Mouse (Mus musculus) MEL (cell line): ENCODE results near the gene Dcpp3. TPM values are rescaled to one million over a fixed set of nuclear protein-coding genes. Genes with fewer than 3 reads are reported as not detected.

Experiments
- DNase-seq: peaks from one replicate; pipeline ENCODE4 v3.0.0; 2011; ENCODE audit warnings: low read depth, low spot score
- H3K27ac ChIP-seq: 2 replicates; pipeline ENCODE4 v1.5.1; 2012; ENCODE audit warnings: low read depth, mild to moderate bottlenecking, control low read depth, low read length, moderate library complexity; ENCODE audit not compliant: control insufficient read depth
- H3K27me3 ChIP-seq, 2 experiments: fragments of 150-350 bp in 1 of 2; sonication (generic) in 1 of 2; 2 replicates each; pipeline ENCODE4 v1.6.1; 2012; ENCODE audit warnings: low read length in 2 of 2, mild to moderate bottlenecking in 2 of 2, improper control_type of control experiment in 1 of 2, moderate library complexity in 1 of 2; ENCODE audit not compliant: insufficient read depth in 2 of 2, control insufficient read depth in 1 of 2
- H3K36me3 ChIP-seq, 2 experiments: 2 replicates each; pipeline ENCODE4 v1.6.1; 2012 to 2014; ENCODE audit warnings: low read length in 2 of 2, improper control_type of control experiment in 1 of 2, inconsistent platforms in 1 of 2, mild to moderate bottlenecking in 1 of 2; ENCODE audit not compliant: insufficient read depth in 2 of 2, control insufficient read depth in 1 of 2
- H3K4me1 ChIP-seq, 2 experiments: fragments of 150-350 bp in 1 of 2; sonication (generic) in 1 of 2; 2 replicates each; pipeline ENCODE4 v1.6.1; 2012; ENCODE audit warnings: low read length in 2 of 2, improper control_type of control experiment in 1 of 2, mild to moderate bottlenecking in 1 of 2; ENCODE audit not compliant: insufficient read depth in 2 of 2, control insufficient read depth in 1 of 2
- H3K4me3 ChIP-seq, 2 experiments: fragments of 150-350 bp in 1 of 2; sonication (generic) in 1 of 2; 2 replicates each; pipeline ENCODE4 v1.5.1; 2012; ENCODE audit warnings: low read depth in 2 of 2, low read length in 2 of 2, mild to moderate bottlenecking in 2 of 2, moderate library complexity in 2 of 2, control low read depth in 1 of 2, improper control_type of control experiment in 1 of 2; ENCODE audit not compliant: control insufficient read depth in 1 of 2, insufficient read depth in 1 of 2
- H3K79me2 ChIP-seq: 2 replicates; pipeline ENCODE4 v1.6.1; 2012; ENCODE audit warnings: mild to moderate bottlenecking, low read length, moderate library complexity; ENCODE audit not compliant: control insufficient read depth, poor library complexity, insufficient read depth
- H3K9ac ChIP-seq: 2 replicates; pipeline ENCODE4 v1.6.1; 2012; ENCODE audit warnings: low read depth, mild to moderate bottlenecking, control low read depth, low read length, moderate library complexity; ENCODE audit not compliant: control insufficient read depth, poor library complexity, severe bottlenecking
- H3K9me3 ChIP-seq: fragments of 150-350 bp; sonication (generic); replicated peaks from 2 replicates; pipeline ENCODE4 v1.6.1; 2012; ENCODE audit warnings: mild to moderate bottlenecking, low read length, improper control_type of control experiment, moderate library complexity; ENCODE audit not compliant: insufficient read depth
- CHD1 ChIP-seq: IDR thresholded peaks from 2 replicates; pipeline ENCODE4 v1.6.1; 2012; ENCODE audit warnings: low read depth, mild to moderate bottlenecking, inconsistent platforms, low read length, improper control_type of control experiment
- CHD2 ChIP-seq: IDR thresholded peaks from 2 replicates; pipeline ENCODE4 v1.6.1; 2011; ENCODE audit warnings: low read length, improper control_type of control experiment
- CTCF ChIP-seq, 3 experiments: IDR thresholded peaks in 2 of 3; conservative IDR thresholded peaks in 1 of 3; 2 replicates each; pipeline ENCODE4 v1.5.1; 2011 to 2012; ENCODE audit warnings: low read length in 3 of 3, low read depth in 2 of 3, mild to moderate bottlenecking in 2 of 3, improper control_type of control experiment in 1 of 3, inconsistent platforms in 1 of 3, mixed read lengths in 1 of 3, moderate library complexity in 1 of 3; ENCODE audit not compliant: control insufficient read depth in 1 of 3, insufficient read depth in 1 of 3, poor library complexity in 1 of 3, severe bottlenecking in 1 of 3
- ELF1 ChIP-seq: IDR thresholded peaks from 2 replicates; pipeline ENCODE4 v1.6.1; 2014; ENCODE audit warnings: low read depth, mild to moderate bottlenecking, inconsistent platforms, low read length, improper control_type of control experiment, moderate library complexity
- EP300 ChIP-seq, 2 experiments: IDR thresholded peaks; 2 replicates each; pipeline ENCODE4 v1.6.1; 2011; ENCODE audit warnings: improper control_type of control experiment in 2 of 2, low read length in 2 of 2, low read depth in 1 of 2, mild to moderate bottlenecking in 1 of 2
- GABPA ChIP-seq: IDR thresholded peaks from 2 replicates; pipeline ENCODE4 v1.6.1; 2012; ENCODE audit warnings: low read depth, mild to moderate bottlenecking, inconsistent platforms, low read length, improper control_type of control experiment, moderate library complexity
- KAT2A ChIP-seq: conservative IDR thresholded peaks from 2 replicates; pipeline ENCODE4 v1.6.1; 2012; ENCODE audit warnings: low read depth, low read length, improper control_type of control experiment, inconsistent platforms
- MAFK ChIP-seq: IDR thresholded peaks from 2 replicates; pipeline ENCODE4 v1.6.1; 2011; ENCODE audit warnings: low read depth, mild to moderate bottlenecking, low read length, improper control_type of control experiment, borderline replicate concordance
- MAX ChIP-seq: IDR thresholded peaks from 2 replicates; pipeline ENCODE4 v1.6.1; 2011; ENCODE audit warnings: low read length, improper control_type of control experiment
- MAZ ChIP-seq: IDR thresholded peaks from 2 replicates; pipeline ENCODE4 v1.6.1; 2012; ENCODE audit warnings: low read depth, mild to moderate bottlenecking, inconsistent platforms, low read length, improper control_type of control experiment
- MEF2A ChIP-seq: IDR thresholded peaks from 2 replicates; pipeline ENCODE4 v1.6.1; 2014; ENCODE audit warnings: low read depth, mild to moderate bottlenecking, inconsistent platforms, low read length, improper control_type of control experiment; ENCODE audit not compliant: poor library complexity, insufficient replicate concordance, severe bottlenecking; ENCODE audit errors: extremely low read depth
- MXI1 ChIP-seq: IDR thresholded peaks from 2 replicates; pipeline ENCODE4 v1.6.1; 2011; ENCODE audit warnings: mild to moderate bottlenecking, low read depth, low read length, improper control_type of control experiment
- MYB ChIP-seq: IDR thresholded peaks from 2 replicates; pipeline ENCODE4 v1.6.1; 2011; ENCODE audit warnings: mild to moderate bottlenecking, low read depth, low read length, improper control_type of control experiment
- MYC ChIP-seq: IDR thresholded peaks from 2 replicates; pipeline ENCODE4 v1.6.1; 2011; ENCODE audit warnings: low read depth, mild to moderate bottlenecking, low read length, improper control_type of control experiment, moderate library complexity
- NELFE ChIP-seq: IDR thresholded peaks from 2 replicates; pipeline ENCODE4 v1.6.1; 2011; ENCODE audit warnings: low read depth, low read length, improper control_type of control experiment
- POLR2A ChIP-seq, 2 experiments: IDR thresholded peaks; 2 replicates each; pipeline ENCODE4 v1.6.1; 2011 to 2012; ENCODE audit warnings: low read length in 2 of 2, mild to moderate bottlenecking in 2 of 2, control low read depth in 1 of 2, improper control_type of control experiment in 1 of 2, low read depth in 1 of 2, moderate library complexity in 1 of 2; ENCODE audit not compliant: control insufficient read depth in 1 of 2, insufficient read depth in 1 of 2, poor library complexity in 1 of 2
- POLR2AphosphoS2 ChIP-seq: IDR thresholded peaks from 2 replicates; pipeline ENCODE4 v1.6.1; 2011; ENCODE audit warnings: low read length, improper control_type of control experiment
- POLR2AphosphoS5 ChIP-seq: IDR thresholded peaks from 2 replicates; pipeline ENCODE4 v1.6.1; 2012; ENCODE audit warnings: low read depth, borderline replicate concordance, mild to moderate bottlenecking, inconsistent platforms, low read length, moderate library complexity, mixed read lengths
- RAD21 ChIP-seq: IDR thresholded peaks from 2 replicates; pipeline ENCODE4 v1.6.1; 2011; ENCODE audit warnings: mild to moderate bottlenecking, low read depth, low read length, improper control_type of control experiment
- TAL1 ChIP-seq: IDR thresholded peaks from 2 replicates; pipeline ENCODE4 v1.6.1; 2012; ENCODE audit warnings: mild to moderate bottlenecking, inconsistent platforms, low read length, moderate library complexity, mixed read lengths
- TCF12 ChIP-seq: IDR thresholded peaks from 2 replicates; pipeline ENCODE4 v1.6.1; 2014; ENCODE audit warnings: low read depth, mild to moderate bottlenecking, inconsistent platforms, low read length, improper control_type of control experiment, moderate library complexity
- USF1 ChIP-seq: IDR thresholded peaks from 2 replicates; pipeline ENCODE4 v1.6.1; 2014; ENCODE audit warnings: low read depth, mild to moderate bottlenecking, inconsistent platforms, low read length, improper control_type of control experiment, moderate library complexity
- USF2 ChIP-seq, 2 experiments: IDR thresholded peaks; 2 replicates each; pipeline ENCODE4 v1.6.1; 2011 to 2012; ENCODE audit warnings: improper control_type of control experiment in 2 of 2, low read length in 2 of 2, borderline replicate concordance in 1 of 2, inconsistent platforms in 1 of 2, low read depth in 1 of 2, mild to moderate bottlenecking in 1 of 2; ENCODE audit not compliant: insufficient read depth in 1 of 2
- ZKSCAN1 ChIP-seq: IDR thresholded peaks from 2 replicates; pipeline ENCODE4 v1.6.1; 2012; ENCODE audit warnings: low read depth, mild to moderate bottlenecking, inconsistent platforms, low read length, improper control_type of control experiment, moderate library complexity
- ZNF384 ChIP-seq: IDR thresholded peaks from 2 replicates; pipeline ENCODE4 v1.6.1; 2012; ENCODE audit warnings: low read depth, mild to moderate bottlenecking, inconsistent platforms, low read length, improper control_type of control experiment
- polyA plus RNA-seq, 2 experiments: library from polyadenylated mRNA; stranded (reverse) in 1 of 2; unstranded in 1 of 2; fragments of >175 nt in 1 of 2; fragments of >200 nt in 1 of 2; gene quantifications; 2 replicates each; pipeline versions ENCODE4 v1.2.1 to v1.2.4; 2012; ENCODE audit warnings: low replicate concordance in 2 of 2, low read depth in 1 of 2; ENCODE audit not compliant: insufficient read length in 2 of 2, insufficient read depth in 1 of 2, missing spikeins in 1 of 2
- total RNA-seq: library from RNA; depleted of rRNA; stranded (reverse); fragments of 300-350 nt; gene quantifications from 2 replicates; pipeline ENCODE4 v1.2.3, GENCODE M21; 2012

Dcpp3 gene
- total and polyA plus RNA-seq, 3 experiments, result not detected

DNA sequence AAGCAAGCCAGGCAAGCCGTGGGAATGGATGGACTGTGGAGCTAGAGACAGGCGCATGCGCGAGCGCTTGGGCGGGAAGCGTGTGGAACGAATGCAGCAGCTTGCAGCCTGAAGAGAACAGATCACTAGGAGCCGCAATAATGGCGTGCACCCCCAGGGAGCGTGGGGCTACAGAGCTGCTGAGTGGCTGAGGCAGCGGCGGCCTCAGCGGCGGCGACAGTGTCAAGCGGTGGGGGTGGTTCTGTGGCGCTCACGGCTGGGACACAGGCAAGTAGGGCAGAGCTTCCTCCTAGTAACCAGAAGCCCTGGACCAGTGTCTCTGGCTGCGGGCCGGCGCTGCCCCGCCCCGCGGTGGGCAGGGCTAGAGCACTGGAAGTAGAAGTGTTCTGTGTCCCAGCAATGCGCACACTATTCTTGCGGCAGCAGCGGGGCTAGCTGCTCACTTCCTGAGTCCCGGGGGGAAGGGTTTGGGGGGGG, 7.3 kb downstream of the Dcpp3 start (continued):
- TF ChIP-seq MXI1 (peak; percentile 41; the same call in 1 of the 2 replicates), CTCF (IDR thresholded peaks at IDR 0.05 in 2 of 3, conservative IDR thresholded peaks at IDR 0.05 in 1 of 3; ENCODE audit: control insufficient read depth in 1 of 3, insufficient read depth in 1 of 3, low read depth in 2 of 3, low read length in 3 of 3, poor library complexity in 1 of 3, severe bottlenecking in 1 of 3) (no peak)
- TF ChIP-seq, all 39 proteins: peak for 13

- H3K9me3 ChIP-seq, result no peaks in the 10 kb centered on the region
- H3K79me2 ChIP-seq, result no peaks in the 10 kb centered on the region; the same call in 1 of the 2 replicates
- TF ChIP-seq ZNF384 (no peak), MAZ (peak; percentile 14), USF1 (no peak), POLR2AphosphoS5 (no peak), ELF1 (no peak), MXI1 (peak; percentile 24; the same call in 1 of the 2 replicates), EP300 (IDR thresholded peaks at IDR 0.05; ENCODE audit: low read depth in 1 of 2, low read length in 2 of 2) (no peak), GABPA (no peak), MEF2A (no peak), MAFK (no peak), TCF12 (0 out of 2 replicates have a peak, but pooled peaks have one; percentile 2), ZKSCAN1 (no peak), MYC (0 out of 2 replicates have a peak, but pooled peaks have one; percentile 3), POLR2AphosphoS2 (no peak; the same call in 1 of the 2 replicates), KAT2A (no peak), POLR2A (IDR thresholded peaks at IDR 0.05; ENCODE audit: control insufficient read depth in 1 of 2, insufficient read depth in 1 of 2, low read depth in 1 of 2, low read length in 2 of 2, poor library complexity in 1 of 2) (peak in 1 of 2 experiments; percentile 34; a peak in 2 of 4 replicates)
- peaks cover 0 to 4% of the 10 kb centered on the region in 2 experiments; a peak in 2 of 4 replicates for H3K27me3 ChIP-seq
- DNase-seq, result peak; percentile 83
- peaks cover 2 to 6% of the 10 kb centered on the region in 2 experiments for H3K4me1 ChIP-seq
- H3K27ac ChIP-seq, result peak overlapping the region; percentile 72
- H3K4me3 ChIP-seq, result peak overlapping the region; percentile 70 to 97
- H3K36me3 ChIP-seq, result peaks cover 0 to 2% of the 10 kb centered on the region in 2 experiments; a peak in 1 of 4 replicates
- H3K9ac ChIP-seq, result peak overlapping the region; percentile 74
Observed at GRCm38 (mm10) chr17:23925090-23925493, 7.8 kb downstream of the Dcpp3 start.

DNA sequence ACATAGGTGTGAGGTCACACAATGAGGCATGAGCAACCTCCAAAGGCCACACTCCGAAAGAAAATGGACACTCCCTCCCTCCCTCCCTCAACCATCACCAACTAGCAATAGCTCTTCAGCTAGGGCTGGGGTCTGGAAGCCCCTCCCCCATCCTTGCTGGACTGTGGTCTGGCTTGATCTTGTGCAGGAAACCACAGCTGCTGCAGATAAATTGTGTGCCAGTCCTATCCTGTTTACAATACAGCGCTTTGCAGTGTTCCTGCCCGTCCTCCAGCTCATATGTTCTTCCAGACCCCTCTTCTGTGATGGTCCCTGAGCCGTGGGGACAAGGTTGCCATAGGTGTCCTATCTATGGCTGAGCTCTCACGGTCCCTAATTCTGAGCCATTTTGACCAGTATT, 13.9 kb downstream of the Dcpp3 start:
- Histone ChIP-seq H3K4me1 (no peaks in the 10 kb centered on the region), H3K79me2 (no peaks in the 10 kb centered on the region), H3K9ac (no peak overlapping the region), H3K36me3 (no peaks in the 10 kb centered on the region), H3K9me3 (no peaks in the 10 kb centered on the region), H3K27me3 (peaks cover 0 to 6% of the 10 kb centered on the region in 2 experiments; a peak in 2 of 4 replicates), H3K4me3 (no peak overlapping the region), H3K27ac (no peak overlapping the region)
- DNase-seq, result no peak
- no peak for TF ChIP-seq CTCF (IDR thresholded peaks at IDR 0.05 in 2 of 3, conservative IDR thresholded peaks at IDR 0.05 in 1 of 3; ENCODE audit: control insufficient read depth in 1 of 3, insufficient read depth in 1 of 3, low read depth in 2 of 3, low read length in 3 of 3, poor library complexity in 1 of 3, severe bottlenecking in 1 of 3)
- TF ChIP-seq NELFE, result no peak
- no peak for TF ChIP-seq MYB
- no peak for TF ChIP-seq TAL1
- TF ChIP-seq MEF2A, result no peak
- TF ChIP-seq MAX, result no peak
- TF ChIP-seq CHD1, result no peak
- TF ChIP-seq POLR2A (IDR thresholded peaks at IDR 0.05; ENCODE audit: control insufficient read depth in 1 of 2, insufficient read depth in 1 of 2, low read depth in 1 of 2, low read length in 2 of 2, poor library complexity in 1 of 2), result no peak
- TF ChIP-seq USF2 (IDR thresholded peaks at IDR 0.05; ENCODE audit: borderline replicate concordance in 1 of 2, insufficient read depth in 1 of 2, low read depth in 1 of 2, low read length in 2 of 2), result no peak
- TF ChIP-seq MAZ, result no peak
- TF ChIP-seq USF1, result no peak
- no peak for TF ChIP-seq CHD2
- TF ChIP-seq POLR2AphosphoS5, result no peak
- no peak for TF ChIP-seq RAD21
